Mouse (Mus musculus) small intestine, adult 2 months (tissue): ENCODE measurements around the gene N4bp2. TPM values are rescaled to one million over a fixed set of nuclear protein-coding genes. Genes with fewer than 3 reads are reported as not detected.

Experiments
- H3K27ac ChIP-seq: fragments of 200-500 bp; 2 replicates; pipeline ENCODE4 v1.5.1; 2012; ENCODE audit warnings: low read depth, low read length, control low read depth, inconsistent platforms; ENCODE audit not compliant: insufficient read depth
- H3K27me3 ChIP-seq: fragments of 200-500 bp; 2 replicates; pipeline ENCODE4 v1.6.1; 2012; ENCODE audit warnings: mild to moderate bottlenecking, moderate library complexity, low read length, inconsistent platforms; ENCODE audit not compliant: control insufficient read depth, insufficient read depth
- H3K36me3 ChIP-seq: fragments of 200-500 bp; 2 replicates; pipeline ENCODE4 v1.6.1; 2012; ENCODE audit warnings: mild to moderate bottlenecking, low read length, control low read depth, inconsistent platforms; ENCODE audit not compliant: control insufficient read depth, insufficient read depth
- H3K4me1 ChIP-seq: fragments of 200-500 bp; 2 replicates; pipeline ENCODE4 v1.6.1; 2012; ENCODE audit warnings: low read length, inconsistent platforms, mixed read lengths; ENCODE audit not compliant: control insufficient read depth, insufficient read depth, insufficient read length
- H3K4me3 ChIP-seq: fragments of 200-500 bp; 2 replicates; pipeline ENCODE4 v1.5.1; 2012; ENCODE audit warnings: low read depth, mild to moderate bottlenecking, control low read depth, inconsistent platforms, low read length, moderate library complexity
- CTCF ChIP-seq: fragments of 200-500 bp; IDR thresholded peaks from 2 replicates; pipeline ENCODE4 v1.5.1; 2012; ENCODE audit warnings: low read depth, mild to moderate bottlenecking, control low read depth, inconsistent platforms, low read length, moderate library complexity, mixed read lengths; ENCODE audit not compliant: insufficient replicate concordance, insufficient read length; ENCODE audit errors: extremely low read depth
- POLR2A ChIP-seq: fragments of 200-500 bp; IDR thresholded peaks from 2 replicates; pipeline ENCODE4 v1.6.1; 2012; ENCODE audit warnings: low read depth, mild to moderate bottlenecking, control low read depth, inconsistent platforms, low read length, moderate library complexity
- WGBS: fragments of 180-500 bp; shearing (Covaris S2); methylation state at CpG from one replicate; pipeline ENCODE4 v1.1.7; 2018; 5-methylcytosine and 5-hydroxymethylcytosine counted together
- polyA plus RNA-seq: library from polyadenylated mRNA; depleted of rRNA; stranded (reverse); fragments of >200 nt; gene quantifications from 2 replicates; pipeline ENCODE4 v1.2.3, GENCODE M21; 2012

N4bp2 gene
- polyA plus RNA-seq, 1 experiment: 2.3 TPM

GRCm38 (mm10) chr5:65856591-65857411, 93.5 kb downstream of the N4bp2 start:
- H3K4me1 ChIP-seq: peaks cover 3% of the 10 kb centered on the region; the same call in 1 of the 2 replicates
- H3K27me3 ChIP-seq: no peaks in the 10 kb centered on the region
- no peak overlapping the region for H3K4me3 ChIP-seq
- H3K27ac ChIP-seq: no peak overlapping the region
- TF ChIP-seq CTCF (no peak), POLR2A (no peak)
- WGBS: 74% methylated on average over 17 of the region's 17 CpGs
- no peaks in the 10 kb centered on the region for H3K36me3 ChIP-seq

GRCm38 (mm10) chr5:65857935-65858334, 94.6 kb downstream of the N4bp2 start:
- H3K4me3 ChIP-seq: no peak overlapping the region
- TF ChIP-seq CTCF (no peak), POLR2A (no peak)
- peaks cover 3% of the 10 kb centered on the region; the same call in 1 of the 2 replicates for H3K4me1 ChIP-seq
- 73% methylated on average over 12 of the region's 12 CpGs for WGBS
- no peak overlapping the region for H3K27ac ChIP-seq
- no peaks in the 10 kb centered on the region for H3K27me3 ChIP-seq
- H3K36me3 ChIP-seq: no peaks in the 10 kb centered on the region

GRCm38 (mm10) chr5:65858355-65858754, 95.0 kb downstream of the N4bp2 start:
- no peak overlapping the region for H3K4me3 ChIP-seq
- H3K4me1 ChIP-seq: peaks cover 3% of the 10 kb centered on the region; the same call in 1 of the 2 replicates
- no peaks in the 10 kb centered on the region for H3K36me3 ChIP-seq
- 87% methylated on average over 4 of the region's 6 CpGs for WGBS
- no peak overlapping the region for H3K27ac ChIP-seq
- no peak for TF ChIP-seq CTCF
- TF ChIP-seq POLR2A: no peak
- no peaks in the 10 kb centered on the region for H3K27me3 ChIP-seq

GRCm38 (mm10) chr5:65858898-65859297, 95.6 kb downstream of the N4bp2 start:
- no peak overlapping the region for H3K27ac ChIP-seq
- no peaks in the 10 kb centered on the region for H3K36me3 ChIP-seq
- H3K4me1 ChIP-seq: peaks cover 3% of the 10 kb centered on the region; the same call in 1 of the 2 replicates
- H3K4me3 ChIP-seq: no peak overlapping the region
- TF ChIP-seq POLR2A (no peak), CTCF (no peak)
- 42% methylated on average over 12 of the region's 12 CpGs for WGBS
- no peaks in the 10 kb centered on the region for H3K27me3 ChIP-seq

GRCm38 (mm10) chr5:65859396-65859795, 96.1 kb downstream of the N4bp2 start:
- H3K27ac ChIP-seq: no peak overlapping the region
- no peak for TF ChIP-seq CTCF
- TF ChIP-seq POLR2A: no peak
- no peaks in the 10 kb centered on the region for H3K27me3 ChIP-seq
- H3K4me1 ChIP-seq: peaks cover 3% of the 10 kb centered on the region; the same call in 1 of the 2 replicates
- 46% methylated on average over 6 of the region's 6 CpGs for WGBS
- H3K4me3 ChIP-seq: no peak overlapping the region
- no peaks in the 10 kb centered on the region for H3K36me3 ChIP-seq

- WGBS: 72% methylated on average over 12 of the region's 12 CpGs
- H3K36me3 ChIP-seq: no peaks in the 10 kb centered on the region
- H3K27ac ChIP-seq: no peak overlapping the region
- peaks cover 3% of the 10 kb centered on the region; the same call in 1 of the 2 replicates for H3K4me1 ChIP-seq
- TF ChIP-seq POLR2A: no peak
- no peak for TF ChIP-seq CTCF
- no peaks in the 10 kb centered on the region for H3K27me3 ChIP-seq
- no peak overlapping the region for H3K4me3 ChIP-seq
Observed at GRCm38 (mm10) chr5:65860281-65861000, 97.1 kb downstream of the N4bp2 start.
